Mouse (Mus musculus): ENCODE measurements at regions not wholly inside any gene's neighbourhood (a gene's known extent, or its start where the extent isn't known, plus 50 kb on each side); places are given as distances from the start of the nearest gene placed in this dataset.

DNA sequence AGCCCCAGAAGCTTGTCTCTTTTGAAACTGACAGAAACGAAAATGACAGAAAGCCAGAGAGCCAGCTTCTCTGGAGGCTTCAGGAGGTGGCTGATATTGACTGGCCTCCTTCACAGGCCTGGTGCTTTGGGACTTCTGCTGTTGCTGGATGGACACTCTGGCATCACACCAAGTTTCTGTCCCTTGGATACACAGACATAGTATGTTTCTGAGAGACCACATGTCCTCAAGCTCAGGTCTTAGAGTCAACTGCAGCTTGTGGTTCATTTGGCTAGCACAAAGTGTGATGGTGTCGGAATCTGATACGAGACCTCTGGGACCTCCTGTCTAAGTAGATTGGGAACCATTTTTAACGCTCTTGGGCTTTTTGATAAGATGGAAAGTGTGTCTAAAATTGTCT, 502.0 kb downstream of the Sqor start:
- DNase-seq (ENCODE audit: low spot score in 2 of 2), result no peak

- DNase-seq (ENCODE audit: low spot score in 2 of 2), result no peak
Measured at GRCm38 (mm10) chr2:123274866-123275735, 510.1 kb downstream of the Sqor start.

DNA sequence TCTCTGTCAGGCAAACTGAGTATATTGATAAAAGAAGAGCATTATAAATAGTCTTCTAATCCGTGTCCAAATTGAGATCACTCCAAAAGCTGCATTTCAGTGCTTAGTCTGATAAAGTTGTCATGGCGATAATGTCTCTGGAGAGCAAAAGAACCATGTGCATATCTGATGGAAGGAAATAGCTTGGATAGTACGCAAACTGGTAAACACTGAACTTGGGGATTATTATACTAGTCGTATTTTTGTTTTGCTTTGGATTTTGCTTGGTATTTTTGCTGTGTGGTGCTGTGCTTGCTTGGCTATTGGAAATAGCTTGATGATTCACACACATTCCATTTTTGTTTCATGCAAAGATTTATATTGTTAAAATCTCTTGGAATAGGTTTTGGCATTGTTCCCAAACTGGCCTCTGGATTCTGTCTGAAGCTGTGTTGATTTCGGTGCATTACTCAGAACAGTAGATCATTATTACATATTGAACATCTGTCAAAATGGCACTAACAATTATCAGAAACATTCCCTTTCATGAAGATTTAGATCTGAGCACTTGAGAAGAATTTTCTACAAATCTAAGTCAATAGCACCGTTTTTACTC, 510.8 kb downstream of the Sqor start:
- DNase-seq (ENCODE audit: low spot score in 2 of 2), result no peak

DNA sequence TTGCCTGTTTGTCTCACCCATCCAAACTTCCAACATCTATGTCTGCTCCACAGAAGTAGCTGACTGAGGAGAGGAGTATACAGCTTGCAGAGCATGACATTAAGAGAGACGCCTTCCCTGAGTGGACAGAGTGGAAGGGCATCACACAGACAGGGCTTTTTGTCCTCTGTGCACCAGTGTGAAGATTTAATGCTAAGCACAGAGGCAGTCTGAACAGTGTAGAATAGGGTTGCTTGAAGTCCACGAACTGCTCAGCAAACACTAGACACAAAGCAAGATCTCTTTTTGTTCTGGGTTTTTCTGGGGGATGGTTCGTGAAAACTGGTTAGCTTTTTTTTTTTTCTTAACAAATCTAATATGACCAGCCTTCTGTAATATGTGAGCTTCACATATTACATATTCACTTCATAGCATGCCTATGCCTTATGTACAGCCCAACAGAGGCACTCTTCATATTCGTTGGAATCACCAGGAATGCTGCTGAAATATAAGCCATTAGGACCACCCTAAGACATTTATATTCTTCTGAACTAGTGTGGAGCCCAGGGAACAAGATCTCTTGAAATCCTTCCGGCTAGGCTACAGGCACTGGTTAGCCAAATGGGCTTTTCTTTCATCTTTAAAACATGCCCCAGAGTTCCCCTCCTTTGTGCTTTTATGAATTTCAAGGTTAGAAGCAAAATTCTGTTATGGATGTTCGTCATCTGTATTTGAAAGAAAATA, 546.7 kb downstream of the Sqor start:
- DNase-seq (ENCODE audit: low spot score in 2 of 2), result no peak

- peak; percentile 76 to 77 for DNase-seq (ENCODE audit: low spot score in 2 of 2)
Measured at GRCm38 (mm10) chr2:123312277-123312617, 547.2 kb downstream of the Sqor start.

DNA sequence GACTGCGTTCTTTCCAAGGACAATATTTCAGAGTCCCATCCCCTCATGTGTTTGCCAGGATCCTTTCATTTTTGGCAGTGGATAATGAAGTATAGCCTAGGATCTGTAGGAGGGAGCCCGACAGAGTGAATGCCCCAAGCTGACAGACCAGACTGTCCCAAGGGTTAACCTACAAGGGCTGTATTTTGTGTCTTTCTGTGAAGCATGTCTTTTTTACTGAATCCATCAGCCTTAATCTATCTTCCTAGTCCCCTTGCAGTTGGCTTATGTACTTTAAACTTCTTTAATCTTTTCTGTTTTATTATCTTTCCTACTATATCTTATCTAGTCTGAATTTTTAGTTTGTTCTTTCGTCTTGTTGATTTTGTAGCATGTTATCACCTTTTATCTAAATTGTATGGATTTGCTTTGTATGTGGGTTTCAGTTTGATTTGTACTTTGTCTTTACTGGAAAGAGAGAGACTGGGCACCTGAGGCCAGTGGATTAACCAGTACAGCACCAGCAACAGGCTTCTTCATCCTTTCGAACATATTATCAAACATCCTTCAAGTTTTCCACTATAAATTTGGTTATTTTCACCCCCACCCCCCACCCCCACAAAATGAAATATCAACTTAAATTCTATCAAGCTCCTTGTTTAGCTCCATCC, 555.5 kb downstream of the Sqor start:
- no peak for DNase-seq (ENCODE audit: low spot score in 2 of 2)

GRCm38 (mm10) chr2:123323769-123324168, 558.7 kb downstream of the Sqor start:
- DNase-seq (ENCODE audit: low spot score in 2 of 2), result no peak

GRCm38 (mm10) chr2:123324896-123325295, 559.9 kb downstream of the Sqor start:
- DNase-seq (ENCODE audit: low spot score in 2 of 2), result no peak

DNA sequence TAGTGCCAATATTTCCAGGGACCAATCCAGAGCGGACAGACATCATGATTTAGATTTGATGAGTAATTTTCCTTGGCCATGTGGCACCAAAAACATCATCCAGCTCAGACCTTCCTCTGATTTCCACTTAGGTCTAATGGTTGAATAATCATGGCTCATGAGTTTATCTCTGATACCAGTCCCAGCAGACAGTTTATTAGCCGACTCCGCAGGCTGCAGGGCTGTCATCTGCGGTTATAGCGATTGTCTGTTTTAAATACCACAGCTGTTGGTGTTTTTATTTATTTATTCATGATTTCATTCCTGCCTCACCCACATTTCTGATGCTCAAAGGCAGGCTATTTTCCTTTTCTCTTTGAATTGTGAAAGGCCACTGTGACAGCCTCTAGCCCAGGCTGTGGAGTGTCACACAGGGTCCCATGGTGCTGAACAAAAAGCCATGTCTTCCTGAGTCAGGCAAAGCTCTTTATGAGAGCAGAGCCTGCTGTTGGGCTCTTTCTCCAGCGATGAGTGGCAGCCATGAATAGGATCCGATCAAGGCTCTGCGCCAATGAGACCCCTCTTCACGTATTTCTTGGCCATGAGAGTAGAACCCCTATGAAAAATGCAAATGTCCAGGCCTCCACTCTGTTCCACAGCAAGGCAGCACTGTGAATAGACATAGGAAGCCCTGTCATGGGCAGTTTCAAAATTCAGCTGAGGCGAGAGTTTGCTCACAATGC, 584.7 kb downstream of the Sqor start:
- DNase-seq (ENCODE audit: low spot score in 2 of 2), result no peak

DNA sequence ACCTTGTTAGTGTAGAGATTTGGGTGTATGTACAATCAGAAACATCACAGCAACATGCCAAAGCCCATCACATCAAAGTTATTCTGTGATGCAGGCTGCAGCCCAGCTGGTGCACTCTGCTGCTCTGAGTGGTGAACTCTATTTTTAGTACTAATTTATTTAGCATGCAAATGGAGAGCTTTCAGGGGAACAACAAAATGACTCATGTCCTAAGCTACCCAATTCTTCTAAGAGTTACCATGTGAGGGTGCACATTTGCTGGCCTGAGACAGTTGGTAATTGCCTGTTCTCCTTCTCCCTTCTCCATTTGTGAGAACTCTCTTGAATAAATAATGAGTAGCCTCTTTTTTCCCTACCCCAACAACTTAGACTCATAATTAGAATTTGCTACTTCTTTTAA, 599.2 kb downstream of the Sqor start:
- no peak for DNase-seq (ENCODE audit: low spot score in 2 of 2)

DNA sequence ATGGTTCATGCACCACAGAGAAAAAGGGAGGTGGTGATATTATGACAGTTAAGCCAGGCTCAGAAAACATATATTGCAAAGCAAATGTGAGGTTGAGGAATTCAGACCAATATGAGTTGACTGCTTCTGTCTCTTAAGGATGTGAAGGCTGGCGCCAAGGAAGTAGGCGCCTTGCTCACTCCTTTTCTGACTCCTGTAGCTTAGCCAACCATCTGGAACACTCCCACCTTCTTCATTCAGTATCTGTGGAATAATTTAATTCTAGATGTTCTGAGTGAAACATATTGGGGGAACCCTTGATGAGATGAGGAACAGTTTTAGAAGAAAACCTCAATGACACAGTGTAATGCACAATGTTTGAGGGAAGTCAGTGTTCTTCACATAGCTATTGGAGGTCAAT, 601.5 kb downstream of the Sqor start:
- no peak for DNase-seq (ENCODE audit: low spot score in 2 of 2)

DNA sequence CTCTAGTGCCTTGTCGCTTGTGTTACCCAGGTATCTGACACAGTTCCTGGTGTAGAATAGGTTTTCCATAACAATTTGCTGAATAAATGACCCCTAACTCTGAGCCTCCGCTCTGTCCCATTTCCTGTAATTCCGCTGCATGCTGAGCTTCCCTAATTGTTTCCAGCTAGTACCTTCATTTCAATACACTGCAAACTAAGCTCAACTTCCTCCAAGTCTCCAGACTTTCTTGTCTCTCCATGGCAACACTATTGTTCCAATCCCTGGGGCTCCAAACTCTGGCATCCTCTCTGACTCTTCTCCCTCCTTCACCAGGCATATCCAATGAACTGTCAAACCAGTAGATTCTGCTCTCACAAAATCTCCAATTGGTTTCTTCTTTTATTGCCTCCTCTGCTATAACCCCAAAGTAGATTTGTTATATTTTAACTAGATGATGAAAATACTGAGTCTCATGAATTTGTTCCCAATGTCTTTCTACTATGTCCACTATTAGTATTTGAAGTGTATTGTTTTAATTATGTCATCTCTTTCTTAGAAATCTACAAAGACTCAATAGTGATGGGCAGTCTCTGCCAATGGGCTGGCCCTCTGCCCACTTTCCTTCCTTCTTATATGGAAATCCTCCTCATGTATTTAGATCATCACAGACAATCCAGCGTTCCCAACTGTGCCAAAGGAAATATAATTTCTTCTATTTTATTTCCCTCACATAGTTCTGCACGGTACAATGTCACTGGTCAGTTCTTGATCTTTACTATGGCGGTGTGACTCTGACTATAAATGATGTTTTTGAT, 620.8 kb downstream of the Sqor start:
- DNase-seq (ENCODE audit: low spot score in 2 of 2), result no peak

DNA sequence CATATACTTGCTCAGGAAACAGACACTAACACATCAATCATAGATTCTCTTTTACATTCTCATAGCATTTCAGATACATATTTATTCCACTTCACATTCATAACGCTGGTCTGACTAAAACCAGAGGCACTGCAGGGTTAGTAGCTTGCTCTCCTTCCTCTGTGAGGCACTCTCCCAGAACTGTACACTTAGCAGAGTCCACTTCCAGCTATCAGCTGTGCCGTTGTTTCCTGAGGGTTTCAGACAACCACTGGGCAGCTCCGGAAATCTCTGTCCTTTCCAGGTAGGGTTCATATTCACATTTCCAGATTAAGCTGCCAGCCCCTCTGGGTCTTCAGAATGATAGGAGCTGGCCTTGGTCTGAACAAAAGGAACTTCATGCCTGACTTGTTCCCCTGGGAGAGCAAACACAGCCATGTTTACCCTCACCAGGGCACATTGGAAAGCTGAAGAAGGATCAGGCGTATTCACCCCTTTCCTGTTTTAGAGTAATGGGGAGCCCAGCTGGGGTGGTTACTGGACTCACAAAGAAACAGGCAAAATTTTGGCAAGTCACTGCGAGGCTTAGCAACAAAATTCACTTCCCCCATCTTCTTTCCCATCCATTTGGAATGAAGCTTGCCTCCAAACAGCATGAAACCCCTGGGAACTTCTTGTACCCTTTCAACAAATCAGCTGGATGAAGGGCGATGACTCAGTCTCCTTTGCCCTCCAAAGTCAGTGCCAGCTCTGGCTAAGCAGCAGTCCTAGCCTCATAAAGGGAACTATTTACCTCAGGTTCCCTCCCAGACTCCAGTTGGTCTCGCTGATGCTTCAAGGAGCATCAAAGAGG, 622.0 kb downstream of the Sqor start:
- no peak for DNase-seq (ENCODE audit: low spot score in 2 of 2)

DNA sequence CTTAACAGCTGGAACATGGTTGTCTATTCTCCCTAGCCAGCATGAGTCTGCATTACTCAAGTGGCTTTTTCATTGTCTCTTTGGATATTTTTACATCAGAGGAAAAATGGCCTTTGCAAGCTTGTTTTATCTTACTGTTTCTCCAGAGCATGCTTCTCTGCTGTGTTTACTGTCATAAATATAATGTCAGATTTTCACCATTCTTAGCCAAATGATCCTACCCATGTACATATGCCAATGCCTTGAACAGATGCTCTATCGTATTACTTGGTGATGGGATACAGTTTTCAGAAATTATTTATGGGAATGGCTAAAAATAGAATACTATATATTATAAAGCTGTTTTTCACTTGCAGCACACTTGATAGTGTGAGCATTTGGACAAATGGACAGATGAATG, 625.9 kb downstream of the Sqor start:
- DNase-seq (ENCODE audit: low spot score in 2 of 2), result no peak

GRCm38 (mm10) chr2:123394296-123394695, 629.3 kb downstream of the Sqor start:
- no peak for DNase-seq (ENCODE audit: low spot score in 2 of 2)

DNA sequence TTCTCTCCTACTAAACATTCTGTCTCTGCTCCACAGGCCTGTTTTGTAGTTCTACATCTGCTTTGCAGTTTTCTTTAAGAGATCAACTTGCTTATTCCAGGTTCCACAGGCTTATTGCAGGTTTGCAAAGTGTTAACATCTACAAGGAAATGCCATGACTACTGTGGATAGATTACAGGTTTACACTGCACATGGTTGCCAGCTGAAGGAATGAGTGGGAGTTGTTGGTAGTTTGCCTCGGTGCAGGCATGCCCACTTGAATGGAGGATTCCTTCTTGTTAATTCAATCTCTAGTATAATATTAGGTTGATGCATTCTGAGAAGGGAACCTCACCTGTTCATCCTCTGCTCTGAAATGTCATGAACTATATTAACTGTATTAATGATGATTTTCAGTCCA, 632.5 kb downstream of the Sqor start:
- DNase-seq (ENCODE audit: low spot score in 2 of 2), result no peak

GRCm38 (mm10) chr2:123401064-123401463, 636.0 kb downstream of the Sqor start:
- DNase-seq (ENCODE audit: low spot score in 2 of 2), result no peak

GRCm38 (mm10) chr2:123409075-123409474, 644.0 kb downstream of the Sqor start:
- DNase-seq (ENCODE audit: low spot score in 2 of 2), result no peak

DNA sequence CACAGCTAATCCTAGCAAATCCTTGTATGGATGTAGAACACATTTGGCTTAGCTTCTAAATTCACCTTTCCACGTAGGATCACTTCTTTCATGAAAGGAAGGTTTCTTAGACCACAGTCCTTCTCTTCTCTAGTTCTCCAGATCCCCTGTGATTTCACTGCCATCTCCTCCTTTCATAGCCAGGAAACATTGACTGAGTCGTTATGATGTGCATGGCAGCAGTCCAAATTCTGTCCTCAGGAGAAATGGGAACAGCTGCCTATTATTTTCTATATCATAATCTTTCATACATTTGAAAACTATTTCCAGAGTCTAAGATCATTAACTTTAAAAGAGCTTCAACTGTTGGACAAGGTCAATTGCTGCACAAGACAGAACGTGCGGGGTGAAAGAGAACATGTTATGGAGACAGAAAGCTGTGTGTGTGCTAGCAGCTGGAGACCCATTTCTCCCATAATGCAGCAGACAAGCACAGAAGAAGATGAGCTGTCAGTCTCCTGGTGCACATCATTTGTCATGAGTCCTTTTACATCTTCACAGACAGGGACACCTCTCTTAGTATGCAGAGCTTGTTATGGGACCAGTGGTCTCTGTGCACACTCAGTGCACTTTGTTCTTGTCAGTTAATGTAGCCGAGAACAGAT, 631.6 kb upstream of the Sema6d start:
- DNase-seq (ENCODE audit: low spot score in 2 of 2), result no peak

DNA sequence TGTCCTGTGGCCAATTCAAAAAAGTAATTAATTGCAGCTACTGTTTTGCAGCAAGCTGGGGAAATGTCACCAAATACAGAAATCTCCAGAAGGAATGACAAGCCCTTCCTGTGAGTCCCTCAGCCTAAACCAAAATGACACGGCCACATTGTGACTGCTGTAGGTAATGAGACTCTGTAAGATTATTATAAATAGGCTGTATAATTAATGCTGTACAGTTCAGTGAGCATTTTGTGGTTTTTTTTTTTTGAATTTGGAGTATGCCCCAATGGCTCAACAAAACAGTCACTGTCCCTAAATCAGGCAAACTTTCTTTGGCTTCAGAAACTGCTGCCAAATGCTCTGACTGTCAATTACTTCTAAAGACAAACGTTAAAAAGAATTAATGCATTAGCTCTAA, 615.9 kb upstream of the Sema6d start:
- DNase-seq (ENCODE audit: low spot score in 2 of 2), result no peak
